Mouse (Mus musculus) lung, postnatal 4 days (tissue): ENCODE data around the gene Ak1.

Experiments used
- DNase-seq, 2 experiments: peaks; one replicate each; pipeline ENCODE4 v3.0.0; 2021

Ak1 gene

DNA sequence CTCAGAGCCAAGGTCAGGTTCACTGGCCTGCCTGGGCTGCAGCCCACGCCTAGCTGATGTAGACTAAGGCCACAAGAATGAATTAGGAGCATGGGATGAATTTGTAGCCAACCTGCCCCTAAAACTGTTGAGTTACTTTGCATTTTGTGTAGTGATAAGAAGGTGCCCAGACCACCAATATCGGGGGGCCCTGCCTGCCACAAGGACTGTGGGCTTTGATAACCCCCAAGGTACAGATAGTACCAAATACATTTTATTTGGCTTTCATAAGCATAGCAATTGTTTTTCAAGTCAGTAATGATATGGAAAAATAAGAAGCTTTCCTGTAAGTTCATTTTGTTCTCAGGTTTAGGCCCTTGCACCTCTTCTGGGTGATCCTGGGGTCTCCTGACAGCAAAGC is 37.3 kb downstream of the Ak1 start:
- no peak for DNase-seq

DNA sequence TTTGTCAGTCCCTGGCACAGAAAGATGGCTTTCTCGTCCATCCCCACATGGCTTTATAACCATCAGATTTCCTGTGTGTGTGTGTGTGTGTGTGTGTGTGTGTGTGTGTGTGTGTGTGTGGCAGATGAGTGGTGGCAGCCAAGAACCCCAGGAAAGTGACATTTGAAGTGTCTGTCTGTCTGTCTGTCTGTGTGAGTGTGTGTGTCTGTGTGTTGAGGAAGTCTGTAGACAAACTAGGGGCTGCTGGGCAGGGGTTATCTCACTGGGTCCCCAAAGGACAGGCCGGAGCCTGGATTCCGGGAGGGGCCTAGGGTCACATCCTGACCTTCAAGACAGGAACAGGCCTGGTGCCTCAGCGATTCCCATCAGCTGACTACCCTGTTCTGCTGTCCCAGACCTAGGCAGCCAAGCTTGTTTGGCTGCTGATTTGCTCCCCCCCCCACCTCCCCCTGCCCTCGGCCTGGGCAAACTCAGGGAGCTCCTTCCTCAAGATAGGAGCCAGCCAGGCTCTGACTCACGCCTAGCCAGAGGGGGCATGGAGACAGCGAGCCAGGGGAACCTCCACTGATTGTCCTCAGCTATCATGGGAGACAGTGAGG is 40.0 kb downstream of the Ak1 start:
- peak; percentile 55 to 76 for DNase-seq

DNA sequence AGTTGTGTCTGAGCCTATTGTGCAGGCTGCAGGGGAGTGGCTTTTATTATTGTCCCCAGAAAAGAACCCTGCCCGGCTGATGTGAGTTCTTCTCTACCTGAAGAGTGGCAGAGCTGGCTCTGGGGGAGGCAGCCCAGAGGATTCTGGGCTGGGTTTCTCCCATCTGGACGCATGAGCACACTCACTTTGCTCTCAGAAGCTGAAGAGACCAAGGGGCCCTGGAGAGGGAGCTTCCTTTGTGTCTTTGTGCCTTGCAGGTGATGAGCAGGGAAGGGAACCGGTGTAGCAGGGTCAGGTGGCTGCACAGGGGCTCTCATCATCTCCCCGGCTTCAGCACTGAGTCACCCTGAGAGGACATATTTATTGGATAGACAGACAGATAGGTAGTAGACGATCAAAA is 40.7 kb downstream of the Ak1 start:
- DNase-seq: no peak

DNA sequence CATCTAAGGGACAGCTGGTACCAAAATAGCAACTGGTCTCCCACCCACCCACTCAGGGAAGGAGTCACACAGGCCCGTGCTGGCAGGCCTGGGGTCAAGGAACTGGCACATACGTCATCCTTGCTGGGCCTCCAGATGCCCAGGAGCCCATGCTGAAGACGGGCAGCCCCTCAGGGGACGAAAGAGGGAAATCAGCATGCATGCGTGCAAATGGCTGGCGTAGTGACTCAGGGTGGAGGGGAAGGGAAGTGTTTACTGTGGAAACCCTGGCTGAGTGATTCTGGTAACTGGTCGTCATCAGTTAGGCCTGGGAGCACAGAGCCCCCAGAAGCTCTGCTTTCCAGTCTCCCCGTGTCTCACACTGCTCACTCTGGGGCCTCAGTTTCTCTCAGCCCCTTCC is 43.8 kb downstream of the Ak1 start:
- DNase-seq: no peak

DNA sequence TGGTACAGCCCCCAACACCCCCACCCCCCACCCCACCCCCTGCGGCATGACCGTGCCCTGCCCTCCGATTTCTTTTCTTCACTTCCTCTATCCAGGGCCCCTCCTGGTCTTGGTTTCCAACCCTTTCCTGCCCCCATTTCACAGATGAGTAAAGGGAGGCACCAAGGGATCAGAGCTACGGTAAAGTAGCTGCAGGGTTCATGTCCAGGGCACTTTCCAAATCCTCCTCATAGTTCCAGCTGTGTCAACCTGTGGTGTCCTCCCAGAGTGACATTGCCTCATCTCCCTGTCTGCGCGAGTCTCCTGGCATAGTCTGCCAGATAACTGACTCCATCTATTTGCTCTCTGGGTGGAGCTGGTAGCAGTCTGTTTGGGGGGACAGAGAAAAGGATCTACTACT is 44.3 kb downstream of the Ak1 start:
- no peak for DNase-seq

DNA sequence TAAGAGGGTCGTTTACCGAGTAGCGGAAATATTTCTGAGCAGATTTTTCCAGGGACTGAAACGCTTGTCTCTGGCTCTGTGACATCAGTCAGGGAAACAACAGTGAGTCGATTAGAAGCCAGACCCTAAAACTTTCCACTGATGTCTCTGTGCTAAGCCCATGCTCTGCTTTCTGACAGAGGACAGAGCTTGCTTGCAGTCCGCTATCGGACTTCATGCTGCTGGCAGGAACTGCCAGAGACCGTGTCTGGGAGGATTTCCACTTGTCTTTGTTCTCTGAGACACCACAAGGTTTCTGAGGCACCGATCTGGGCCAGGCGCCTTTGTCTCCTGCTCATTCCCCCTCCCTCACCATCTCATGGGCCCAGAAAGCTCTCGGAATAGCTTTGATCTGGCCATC is 46.2 kb downstream of the Ak1 start:
- no peak for DNase-seq

DNA sequence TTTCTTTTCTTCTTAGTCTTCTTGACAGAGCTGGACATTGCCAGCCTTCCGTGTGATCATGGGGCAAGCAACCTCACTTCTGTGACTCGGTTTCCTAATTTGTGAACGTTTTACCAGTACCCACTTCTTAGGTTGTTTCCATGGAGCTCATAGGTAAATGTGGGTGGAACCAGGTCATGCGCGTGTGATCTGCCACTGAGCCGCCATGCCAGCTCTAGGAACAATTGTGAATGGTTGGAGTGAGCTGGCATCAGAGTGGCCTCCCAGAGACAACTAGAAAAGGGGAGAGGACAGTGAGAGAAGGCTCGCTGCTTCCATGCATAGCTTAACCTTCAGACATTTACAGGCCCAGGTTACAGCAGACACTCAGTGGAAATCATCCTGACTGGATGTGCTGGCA is 46.6 kb downstream of the Ak1 start:
- no peak for DNase-seq

DNA sequence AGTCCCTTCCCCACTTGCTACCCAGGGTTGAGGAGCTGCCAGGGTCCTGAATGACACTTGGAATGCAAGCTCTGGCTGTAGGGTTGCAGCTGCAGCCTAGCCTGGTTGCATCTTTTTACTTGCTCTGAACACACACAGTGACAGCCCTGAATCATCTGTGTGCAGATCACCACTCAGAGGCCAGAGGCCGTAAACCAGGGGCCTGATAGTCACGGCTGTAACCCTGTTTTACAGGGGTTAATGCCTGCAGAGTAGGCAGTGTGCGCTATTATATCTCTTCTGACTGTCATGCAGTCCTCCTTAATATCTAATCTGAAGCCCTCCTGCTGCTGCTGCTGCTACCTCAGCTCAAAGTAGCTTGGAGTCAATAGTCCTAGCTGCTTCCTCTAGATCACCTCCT is 48.3 kb downstream of the Ak1 start:
- no peak for DNase-seq

DNA sequence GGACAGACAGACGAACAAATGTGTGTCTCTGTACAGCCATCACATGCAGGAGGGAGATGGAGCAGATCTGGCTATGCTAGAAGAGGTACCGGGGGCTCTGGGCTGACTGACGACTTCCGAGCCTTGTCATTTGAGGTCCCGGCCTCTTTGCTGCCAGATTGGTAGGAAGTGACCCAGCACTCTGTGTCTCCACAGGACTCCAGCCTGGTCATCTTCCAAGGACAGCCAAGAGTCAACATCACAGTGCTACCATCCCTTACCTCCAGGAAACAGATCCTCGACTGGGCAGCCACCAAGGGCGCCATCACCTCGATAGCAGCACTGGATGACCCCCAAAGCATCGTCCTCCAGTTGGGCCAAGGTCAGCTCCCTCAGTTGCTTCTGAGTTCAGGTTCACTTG is 49.6 kb downstream of the Ak1 start:
- no peak for DNase-seq

DNA sequence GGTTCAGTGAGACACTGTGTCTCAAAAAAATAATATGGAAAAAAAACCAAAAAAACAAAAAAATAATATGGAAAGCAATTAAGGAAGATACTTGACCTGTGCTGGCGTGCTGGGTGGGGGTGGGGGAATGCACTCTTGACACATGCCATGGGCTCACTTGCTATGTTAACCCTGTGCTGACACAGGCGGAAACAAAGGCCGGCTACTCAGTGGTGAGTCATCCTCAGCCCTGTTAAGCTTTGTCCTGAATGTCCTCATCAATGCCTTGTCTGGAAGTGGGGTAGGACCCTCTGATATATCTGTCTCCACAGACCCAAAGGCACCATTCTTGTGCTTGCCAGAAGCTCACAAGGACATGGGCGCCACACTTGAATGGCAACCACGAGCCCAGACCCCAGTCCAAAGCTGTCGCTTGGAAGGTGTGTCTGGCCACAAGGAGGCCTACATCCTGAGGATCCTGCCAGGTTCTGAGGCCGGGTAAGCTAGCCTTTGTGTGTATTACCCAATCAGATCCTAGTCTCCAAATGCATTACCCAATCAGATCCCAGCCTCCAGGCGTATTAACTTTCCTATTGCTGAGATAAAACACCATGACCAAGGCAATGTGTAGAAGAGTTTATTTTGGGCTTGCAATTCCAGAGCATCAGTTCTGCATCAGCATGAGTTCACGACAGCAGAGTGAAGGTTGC is 50.5 kb downstream of the Ak1 start:
- no peak for DNase-seq

DNA sequence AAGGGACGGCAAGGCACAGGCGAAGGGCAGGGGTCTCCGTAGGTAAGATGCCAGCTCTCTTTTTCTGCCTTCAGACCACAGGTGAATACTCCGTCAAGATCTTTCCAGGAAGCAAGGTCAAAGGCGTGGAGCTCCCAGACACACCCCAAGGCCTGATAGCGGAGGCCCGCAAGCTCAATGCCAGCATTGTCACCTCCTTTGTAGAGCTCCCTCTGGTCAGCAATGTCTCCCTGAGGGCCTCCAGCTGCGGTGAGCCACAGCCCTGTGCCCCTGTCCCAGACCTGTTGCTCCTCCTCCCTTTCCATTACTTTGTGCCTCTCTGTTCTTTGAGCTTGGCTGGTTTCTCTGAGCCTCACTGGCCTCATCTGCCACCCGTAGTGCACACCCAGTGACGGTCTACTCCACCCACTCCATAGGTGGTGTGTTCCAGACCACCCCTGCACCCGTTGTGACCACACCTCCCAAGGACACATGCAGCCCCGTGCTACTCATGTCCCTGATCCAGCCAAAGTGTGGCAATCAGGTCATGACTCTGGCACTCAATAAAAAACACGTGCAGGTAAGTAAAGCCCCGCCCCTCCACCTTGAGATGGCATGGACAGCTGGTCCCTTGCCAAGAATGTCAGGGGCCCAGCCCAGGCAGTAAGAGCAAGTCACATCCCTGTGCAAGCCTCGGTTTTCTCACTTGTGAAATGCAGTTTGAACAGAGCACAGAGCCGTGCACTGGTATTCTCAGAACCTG is 51.8 kb downstream of the Ak1 start:
- DNase-seq: peak; percentile 70 to 79

DNA sequence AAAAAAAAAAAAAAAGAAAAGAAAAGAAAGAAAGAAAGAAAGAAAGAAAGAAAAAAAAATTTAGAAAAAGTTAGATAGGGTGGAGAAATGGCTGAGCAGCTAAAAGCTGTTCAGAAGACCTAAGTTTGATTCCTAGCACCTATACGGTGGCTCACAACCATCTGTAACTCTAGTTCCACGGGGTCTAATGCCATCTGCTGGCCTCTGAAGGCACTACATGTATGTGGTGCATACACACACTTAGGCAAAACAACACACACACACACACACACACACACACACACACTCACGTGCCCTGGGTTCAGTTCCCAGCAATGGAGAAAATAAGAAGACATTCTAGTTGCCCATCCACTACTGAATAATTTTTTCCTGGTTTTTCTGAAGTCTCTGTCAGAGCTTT is 55.3 kb downstream of the Ak1 start:
- DNase-seq: no peak

DNA sequence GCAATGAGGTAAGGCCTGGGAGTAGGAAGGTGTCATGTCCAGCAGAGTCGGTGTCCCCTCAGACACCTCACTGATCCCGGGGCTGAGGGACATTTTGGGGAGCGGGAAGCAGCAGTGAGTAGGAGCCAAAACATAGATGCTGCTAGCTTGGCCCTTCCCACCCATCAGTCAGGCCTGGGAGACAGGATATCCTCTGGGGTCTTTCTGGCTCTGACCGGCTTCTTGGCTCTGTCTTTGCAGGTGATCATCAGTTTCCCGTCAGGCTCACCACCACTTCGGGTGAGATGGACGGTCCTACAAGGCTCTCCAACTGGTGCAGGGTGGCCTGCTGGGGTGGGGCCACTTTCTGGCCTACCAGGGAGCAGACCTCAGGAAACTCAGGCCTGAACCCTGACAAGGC is 56.1 kb downstream of the Ak1 start:
- DNase-seq: no peak

DNA sequence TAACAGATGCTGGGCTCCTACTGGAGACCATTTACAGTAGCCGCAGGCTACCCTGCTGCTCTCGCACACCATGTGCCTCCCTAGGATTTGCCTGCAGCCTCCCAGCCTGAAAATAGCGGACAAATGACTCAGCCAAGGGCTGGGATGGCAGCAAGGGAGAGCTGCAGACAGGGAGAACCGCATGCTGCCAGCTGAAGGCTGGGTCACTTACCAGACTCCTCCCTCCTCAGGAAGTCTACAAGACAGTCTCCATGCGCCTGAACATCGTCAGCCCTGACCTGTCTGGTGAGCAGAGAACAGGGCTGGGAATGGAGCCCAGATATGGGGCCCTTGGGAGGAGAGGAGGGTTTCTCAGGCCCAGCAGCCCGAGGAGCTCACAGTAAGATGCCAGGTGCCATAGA is 58.5 kb downstream of the Ak1 start:
- peak in 1 of 2 experiments; percentile 52 for DNase-seq

DNA sequence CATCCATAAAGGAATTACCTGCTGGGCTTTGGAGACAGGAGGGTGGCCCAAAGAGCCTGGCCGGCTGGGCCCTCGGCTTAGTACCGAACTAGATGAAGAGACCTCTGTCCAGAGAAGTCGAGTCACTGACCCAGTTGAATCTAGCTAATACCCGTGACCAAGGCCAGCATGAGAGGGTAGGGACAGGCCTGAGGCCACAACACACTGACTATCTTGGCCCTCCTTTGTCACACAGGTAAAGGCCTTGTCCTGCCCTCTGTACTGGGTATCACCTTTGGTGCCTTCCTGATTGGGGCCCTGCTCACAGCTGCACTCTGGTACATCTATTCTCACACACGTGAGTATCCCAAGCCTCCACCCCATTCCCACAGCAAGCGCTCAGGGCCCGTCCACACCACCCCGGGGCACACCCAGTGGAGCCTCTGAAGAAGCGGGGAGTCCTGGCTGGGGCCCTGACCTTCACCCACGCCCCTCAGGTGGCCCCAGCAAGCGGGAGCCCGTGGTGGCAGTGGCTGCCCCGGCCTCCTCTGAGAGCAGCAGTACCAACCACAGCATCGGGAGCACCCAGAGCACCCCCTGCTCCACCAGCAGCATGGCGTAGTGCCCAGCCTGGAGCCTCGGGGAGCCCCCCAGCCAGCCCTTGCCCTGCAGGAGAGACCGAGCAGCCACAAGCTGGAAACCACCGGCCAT is 59.5 kb downstream of the Ak1 start:
- peak in 1 of 2 experiments; percentile 25 for DNase-seq

DNA sequence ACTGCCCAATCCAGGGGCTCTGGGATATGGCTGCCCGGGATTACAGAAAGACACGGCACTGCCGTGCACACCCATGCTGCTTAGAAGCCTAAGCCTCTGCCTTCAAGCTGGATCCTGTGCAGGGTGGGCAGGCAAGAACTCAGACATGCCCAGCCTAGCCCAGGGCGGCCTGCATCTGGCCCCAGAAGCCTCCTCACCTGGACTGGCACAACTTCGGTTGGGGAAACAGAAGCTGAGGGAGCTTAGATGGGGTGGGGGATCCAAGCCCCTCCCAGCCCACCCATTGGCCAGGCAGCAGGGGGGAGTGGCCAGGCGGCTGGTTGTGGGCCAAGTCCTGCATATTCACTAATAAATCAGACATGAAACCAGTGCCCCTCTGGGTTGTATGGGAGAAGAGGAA is 60.2 kb downstream of the Ak1 start:
- DNase-seq: peak in 1 of 2 experiments; percentile 37

DNA sequence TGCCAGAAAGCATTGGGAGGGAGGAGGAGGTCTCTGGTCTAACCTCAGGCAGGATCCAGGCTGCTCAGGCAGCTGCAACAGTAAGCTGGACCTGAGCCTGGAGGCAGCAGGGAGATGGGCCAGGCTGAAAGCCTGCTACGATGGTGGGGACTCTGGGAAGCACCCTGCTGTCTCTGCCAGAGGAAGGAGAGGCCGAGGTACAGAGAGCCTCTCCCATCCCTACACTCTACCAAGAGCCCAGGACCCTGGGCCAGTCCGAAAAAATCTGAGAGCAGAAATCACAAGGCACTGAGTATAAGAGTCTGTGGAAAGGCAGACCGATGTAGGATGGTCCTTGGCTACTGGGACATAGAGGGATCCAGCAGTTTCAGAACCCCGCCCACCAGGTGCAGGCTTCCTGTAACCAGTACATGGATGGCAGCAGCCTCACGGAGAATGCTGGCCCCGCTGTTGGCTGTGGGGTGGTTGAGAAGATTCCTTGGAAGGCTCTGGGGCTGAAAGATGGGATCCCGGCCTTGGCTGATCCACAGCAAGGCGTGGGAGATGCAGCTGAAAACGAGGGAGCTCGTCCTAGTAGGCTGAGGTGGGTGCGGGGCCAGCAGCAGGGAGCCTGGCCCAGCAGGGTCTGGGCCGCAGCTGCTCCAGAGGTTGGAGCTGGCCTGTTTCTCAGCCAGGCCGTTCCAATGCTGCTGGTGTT is 61.3 kb downstream of the Ak1 start:
- peak in 1 of 2 experiments; percentile 17 for DNase-seq

DNA sequence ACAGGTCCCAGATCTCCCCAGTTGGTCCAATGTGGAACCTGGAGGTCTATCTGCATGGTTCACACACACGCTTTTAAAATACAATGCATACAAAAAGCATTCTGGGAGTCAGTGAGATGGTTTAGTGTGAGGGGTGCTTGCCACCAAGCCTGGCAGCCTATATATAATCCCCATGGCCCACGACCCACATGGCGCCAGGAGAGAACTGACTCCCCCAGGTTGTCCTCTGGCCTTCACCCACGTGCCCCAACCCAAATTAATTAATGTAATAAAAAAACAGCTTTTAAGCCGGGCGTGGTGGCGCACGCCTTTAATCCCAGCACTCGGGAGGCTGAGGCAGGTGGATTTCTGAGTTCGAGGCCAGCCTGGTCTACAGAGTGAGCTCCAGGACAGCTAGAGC is 62.1 kb downstream of the Ak1 start:
- DNase-seq: peak in 1 of 2 experiments; percentile 20
